Mouse (Mus musculus): ENCODE data around the gene Ccdc151.

GRCm38 (mm10) chr9:22051161-22051957 lies 48.9 kb upstream of the Ccdc151 start:
- TF ChIP-seq CTCF (IDR thresholded peaks at IDR 0.05; ENCODE audit: low read depth): no peak
- TF ChIP-seq EP300 (IDR thresholded peaks at IDR 0.05; ENCODE audit: low read depth): no peak

Measured in liver, embryonic 14.5 days (tissue).